Mouse (Mus musculus) olfactory bulb, adult 2 months (tissue): ENCODE measurements at regions not wholly inside any gene's neighbourhood (a gene's known extent, or its start where the extent isn't known, plus 50 kb on each side); places are given as distances from the start of the nearest gene placed in this dataset.

Source experiments
- CTCF ChIP-seq: fragments of 200-500 bp; IDR thresholded peaks from 2 replicates; pipeline ENCODE4 v1.5.1; 2012; ENCODE audit warnings: low read depth, mild to moderate bottlenecking, low read length, moderate library complexity; ENCODE audit not compliant: insufficient read depth
- POLR2A ChIP-seq: fragments of 200-500 bp; IDR thresholded peaks from 2 replicates; pipeline ENCODE4 v1.6.1; 2012; ENCODE audit warnings: mild to moderate bottlenecking, low read depth, low read length, moderate library complexity; ENCODE audit not compliant: insufficient read depth

DNA sequence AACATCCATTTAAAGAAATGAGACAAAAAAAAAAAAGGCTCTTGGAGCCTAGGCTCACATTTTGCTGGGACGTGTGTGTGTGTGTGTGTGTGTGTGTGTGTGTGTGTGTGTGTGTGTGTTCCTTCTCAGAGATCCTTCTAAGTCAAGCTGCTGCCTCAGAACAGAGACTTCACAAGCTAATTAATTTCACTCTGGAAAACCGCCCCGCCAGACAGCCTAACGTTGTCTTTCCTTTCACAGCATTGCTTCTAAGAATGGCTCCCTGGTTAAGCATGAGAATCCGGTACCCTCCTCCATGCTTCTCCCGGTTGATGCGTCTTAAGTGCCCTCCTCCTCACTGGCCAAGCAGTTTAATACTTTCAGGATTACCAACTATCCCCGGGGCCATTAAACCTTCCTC lies 64.3 kb upstream of the Fzd10 start:
- TF ChIP-seq CTCF, result no peak
- no peak for TF ChIP-seq POLR2A
